In the genomic region with DNA sequence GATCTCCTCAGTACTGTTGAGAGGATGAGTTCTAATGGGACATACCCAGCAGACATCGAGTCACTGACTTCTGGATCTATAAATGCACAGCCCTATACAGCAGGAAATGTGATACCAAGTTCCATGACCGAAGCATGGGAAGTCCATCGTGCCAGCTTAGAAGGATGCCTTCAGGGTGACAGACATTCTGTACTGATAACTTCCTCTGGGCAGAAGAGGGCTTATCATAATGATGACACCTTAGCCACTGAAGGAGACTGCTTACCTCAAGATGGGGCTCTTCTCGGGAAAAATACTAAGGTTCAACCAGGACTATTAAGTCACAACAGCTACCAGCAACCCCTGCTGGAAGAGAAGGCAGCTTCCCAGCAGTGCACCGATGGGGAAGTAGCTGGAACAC, we compare ENCODE assay signal across 24 mouse cellular contexts.
DNase-seq lines count a peak whose midpoint lies in the region; ATAC-seq and TF ChIP-seq lines count a peak whose summit lies in the region.
"Had no signal": no experiment of that assay in that cellular context is flagged by ENCODE, and none has a peak within 500 bp of the region (broad histone marks: within the 10 kb centered on the region; RNA-seq: fewer than 3 reads in every experiment).

No protein-coding gene starts in this region.

- H3K9me3 ChIP-seq in MEL (replicated peaks; ENCODE audit: insufficient read depth, low read length), result no peaks in the 10 kb centered on the region
- no peaks in the 10 kb centered on the region for H3K9me3 ChIP-seq in liver, embryonic 11.5 days (ENCODE audit: control insufficient read depth, low read length)
- no peaks in the 10 kb centered on the region for H3K9me3 ChIP-seq in liver, postnatal 0 days (ENCODE audit: low read length)
- H3K9me3 ChIP-seq in midbrain, embryonic 10.5 days (replicated peaks), result no peaks in the 10 kb centered on the region
- H3K9me3 ChIP-seq in lung, postnatal 0 days (ENCODE audit: low read length), result no peaks in the 10 kb centered on the region
- H3K9me3 ChIP-seq: embryonic facial prominence, embryonic 15.5 days; heart, embryonic 15.5 days; limb, embryonic 15.5 days had no signal

- no peak overlapping the region for H3K27ac ChIP-seq in MEL (ENCODE audit: control insufficient read depth, low read depth, low read length)
- no peak overlapping the region for H3K27ac ChIP-seq in liver, embryonic 11.5 days (ENCODE audit: low read depth, low read length)
- no peak overlapping the region for H3K27ac ChIP-seq in liver, postnatal 0 days (ENCODE audit: low read depth)
- no peak overlapping the region for H3K27ac ChIP-seq in midbrain, embryonic 10.5 days (replicated peaks)
- H3K27ac ChIP-seq in lung, postnatal 0 days (ENCODE audit: low read length), result no peak overlapping the region
- H3K27ac ChIP-seq: embryonic facial prominence, embryonic 15.5 days; heart, embryonic 15.5 days; hindbrain, embryonic 14.5 days; limb, embryonic 15.5 days; macrophage had no signal

- no peak overlapping the region for H3K9ac ChIP-seq in MEL (ENCODE audit: control insufficient read depth, low read depth, low read length, poor library complexity, severe bottlenecking)
- H3K9ac ChIP-seq in liver, embryonic 11.5 days (ENCODE audit: low read depth, low read length), result no peak overlapping the region
- no peak overlapping the region for H3K9ac ChIP-seq in liver, postnatal 0 days (replicated peaks)
- no peak overlapping the region for H3K9ac ChIP-seq in lung, postnatal 0 days (replicated peaks; ENCODE audit: low read depth)
- H3K9ac ChIP-seq: embryonic facial prominence, embryonic 15.5 days; forebrain, postnatal 0 days; heart, embryonic 15.5 days; hindbrain, embryonic 14.5 days; limb, embryonic 15.5 days had no signal

- TF ChIP-seq RAD21 in MEL (IDR thresholded peaks at IDR 0.05; ENCODE audit: low read depth, low read length), result peak; percentile 30

- H3K27me3 ChIP-seq in MEL (ENCODE audit: control insufficient read depth in 1 of 2, insufficient read depth in 2 of 2, low read length in 2 of 2), result no peaks in the 10 kb centered on the region
- no peaks in the 10 kb centered on the region for H3K27me3 ChIP-seq in liver, embryonic 11.5 days (replicated peaks; ENCODE audit: control insufficient read depth, insufficient read depth, low read length)
- H3K27me3 ChIP-seq in liver, postnatal 0 days (ENCODE audit: insufficient read depth, low read length), result no peaks in the 10 kb centered on the region
- H3K27me3 ChIP-seq in midbrain, embryonic 10.5 days (ENCODE audit: low read depth, poor library complexity, severe bottlenecking), result no peaks in the 10 kb centered on the region
- no peaks in the 10 kb centered on the region for H3K27me3 ChIP-seq in lung, postnatal 0 days (replicated peaks; ENCODE audit: insufficient read depth, low read length)
- H3K27me3 ChIP-seq: embryonic facial prominence, embryonic 15.5 days; heart, embryonic 15.5 days; limb, embryonic 15.5 days; Patski had no signal

- peaks cover 0 to 10% of the 10 kb centered on the region in 2 experiments; a peak in 2 of 4 replicates for H3K36me3 ChIP-seq in MEL (ENCODE audit: control insufficient read depth in 1 of 2, insufficient read depth in 2 of 2, low read length in 2 of 2)
- H3K36me3 ChIP-seq in liver, embryonic 11.5 days (ENCODE audit: control insufficient read depth, insufficient read depth, low read length), result no peaks in the 10 kb centered on the region; the same call in 1 of the 2 replicates
- peaks cover 11% of the 10 kb centered on the region for H3K36me3 ChIP-seq in liver, postnatal 0 days (replicated peaks; ENCODE audit: insufficient read depth, low read length)
- H3K36me3 ChIP-seq in midbrain, embryonic 10.5 days, result peaks cover 31% of the 10 kb centered on the region
- H3K36me3 ChIP-seq in lung, postnatal 0 days (ENCODE audit: insufficient read depth, low read length), result peaks cover 23% of the 10 kb centered on the region; the same call in 1 of the 2 replicates

- TF ChIP-seq EP300 in MEL (IDR thresholded peaks at IDR 0.05; ENCODE audit: low read depth in 1 of 2, low read length in 2 of 2), result peak; percentile 57 to 59
- TF ChIP-seq EP300 in liver, postnatal 0 days (IDR thresholded peaks at IDR 0.05; ENCODE audit: low read depth), result peak; percentile 84
- no peak for TF ChIP-seq EP300 in lung, postnatal 0 days (IDR thresholded peaks at IDR 0.05)

- no peak overlapping the region for H3K4me2 ChIP-seq in liver, embryonic 11.5 days
- no peak overlapping the region for H3K4me2 ChIP-seq in liver, postnatal 0 days (ENCODE audit: low read depth, low read length)
- H3K4me2 ChIP-seq in lung, postnatal 0 days (replicated peaks; ENCODE audit: low read depth, low read length), result no peak overlapping the region
- H3K4me2 ChIP-seq: embryonic facial prominence, embryonic 15.5 days; heart, embryonic 15.5 days; hindbrain, embryonic 14.5 days; limb, embryonic 15.5 days had no signal

- no peak overlapping the region for H3K4me3 ChIP-seq in MEL (ENCODE audit: control insufficient read depth in 1 of 2, insufficient read depth in 1 of 2, low read depth in 2 of 2, low read length in 2 of 2)
- H3K4me3 ChIP-seq in liver, embryonic 11.5 days (ENCODE audit: low read depth, low read length), result no peak overlapping the region
- no peak overlapping the region for H3K4me3 ChIP-seq in liver, postnatal 0 days (ENCODE audit: low read depth, low read length)
- H3K4me3 ChIP-seq in midbrain, embryonic 10.5 days, result no peak overlapping the region
- H3K4me3 ChIP-seq in lung, postnatal 0 days (ENCODE audit: low read depth, low read length), result no peak overlapping the region
- H3K4me3 ChIP-seq: embryonic facial prominence, embryonic 15.5 days; heart, embryonic 15.5 days; limb, embryonic 15.5 days had no signal

- peak; percentile 85 for ATAC-seq in liver, embryonic 11.5 days (replicated peaks; ENCODE audit: low FRiP score)
- ATAC-seq in liver, postnatal 0 days, result peak; percentile 83
- no peak for ATAC-seq in lung, postnatal 0 days
- ATAC-seq: CD4-positive, CD25-positive, alpha-beta regulatory T cell, adult 4 months; forebrain, postnatal 0 days; inflammation-experienced regulatory T-cells, adult 6 months; midbrain, embryonic 16.5 days; Patski had no signal

- peak; percentile 65 for DNase-seq in MEL (ENCODE audit: low read depth, low spot score)
- DNase-seq in c-Kit-positive CD71-positive TER-119-positive erythroid progenitor cells, embryonic 14.5 days (ENCODE audit: low spot score), result peak; percentile 50
- DNase-seq in liver, embryonic 11.5 days (ENCODE audit: low spot score), result no peak
- DNase-seq in liver, postnatal 0 days, result no peak
- no peak for DNase-seq in midbrain, embryonic 10.5 days (ENCODE audit: low spot score)
- no peak for DNase-seq in urinary bladder, postnatal 36 days (ENCODE audit: low spot score in 2 of 2)
- DNase-seq in lung, postnatal 0 days (ENCODE audit: low spot score), result no peak
- DNase-seq: cerebellum, adult 9-10 months; forebrain, postnatal 0 days; heart, postnatal 4 days; kidney, adult 8-10 months; kidney, postnatal 10 days; left cerebral cortex, postnatal 4 days; thymus, adult 2 months; thymus, postnatal 4 days had no signal

- TF ChIP-seq POLR2A in MEL (IDR thresholded peaks at IDR 0.05; ENCODE audit: control insufficient read depth in 1 of 2, insufficient read depth in 1 of 2, low read depth in 1 of 2, low read length in 2 of 2, poor library complexity in 1 of 2), result no peak

- peak in 2 of 3 experiments; percentile 15 to 31; a peak in 3 of 6 replicates for TF ChIP-seq CTCF in MEL (IDR thresholded peaks at IDR 0.05 in 2 of 3, conservative IDR thresholded peaks at IDR 0.05 in 1 of 3; ENCODE audit: control insufficient read depth in 1 of 3, insufficient read depth in 1 of 3, low read depth in 2 of 3, low read length in 3 of 3, poor library complexity in 1 of 3, severe bottlenecking in 1 of 3)
- peak; percentile 21; the same call in 1 of the 2 replicates for TF ChIP-seq CTCF in liver, postnatal 0 days (IDR thresholded peaks at IDR 0.05; ENCODE audit: low read depth)
- TF ChIP-seq CTCF in lung, postnatal 0 days (IDR thresholded peaks at IDR 0.05), result no peak

- H3K4me1 ChIP-seq in MEL (ENCODE audit: control insufficient read depth in 1 of 2, insufficient read depth in 2 of 2, low read length in 2 of 2), result peaks cover 2 to 31% of the 10 kb centered on the region in 2 experiments; a peak in 3 of 4 replicates
- H3K4me1 ChIP-seq in liver, embryonic 11.5 days (replicated peaks; ENCODE audit: control insufficient read depth, insufficient read depth, low read length), result peaks cover 16% of the 10 kb centered on the region
- H3K4me1 ChIP-seq in liver, postnatal 0 days (ENCODE audit: insufficient read depth), result no peaks in the 10 kb centered on the region
- H3K4me1 ChIP-seq in midbrain, embryonic 10.5 days, result no peaks in the 10 kb centered on the region
- H3K4me1 ChIP-seq in lung, postnatal 0 days (ENCODE audit: insufficient read depth, low read depth, low read length), result no peaks in the 10 kb centered on the region
- H3K4me1 ChIP-seq: embryonic facial prominence, embryonic 15.5 days; heart, embryonic 15.5 days; limb, embryonic 15.5 days had no signal

- H3K79me2 ChIP-seq in MEL (ENCODE audit: control insufficient read depth, insufficient read depth, low read length, poor library complexity), result no peaks in the 10 kb centered on the region

- 46% methylated on average over 5 of the region's 5 CpGs for WGBS in liver, embryonic 11.5 days
- 56% methylated on average over 5 of the region's 5 CpGs for WGBS in liver, postnatal 0 days (ENCODE audit: insufficient replicate concordance)
- WGBS in midbrain, embryonic 10.5 days, result 89% methylated on average over 5 of the region's 5 CpGs
- 70% methylated on average over 5 of the region's 5 CpGs for WGBS in lung, postnatal 0 days

TF ChIP-seq in MEL, 35 proteins besides CTCF, POLR2A, EP300 and RAD21 (continues in another document):
- TF ChIP-seq JUND (IDR thresholded peaks at IDR 0.05; ENCODE audit: low read depth, low read length) (no peak), SMC3 (IDR thresholded peaks at IDR 0.05; ENCODE audit: low read depth, low read length) (peak; percentile 2; the same call in 1 of the 2 replicates), E2F4 (IDR thresholded peaks at IDR 0.05; ENCODE audit: borderline replicate concordance, low read depth, low read length) (no peak), TAL1 (IDR thresholded peaks at IDR 0.05; ENCODE audit: low read length) (peak; percentile 87), ETS1 (IDR thresholded peaks at IDR 0.05; ENCODE audit: low read depth, low read length) (0 out of 2 replicates have a peak, but pooled peaks have one; percentile 10), ZKSCAN1 (IDR thresholded peaks at IDR 0.05; ENCODE audit: low read depth, low read length) (no peak), ELF1 (IDR thresholded peaks at IDR 0.05; ENCODE audit: low read depth, low read length) (no peak), ZC3H11A (IDR thresholded peaks at IDR 0.05; ENCODE audit: low read depth, low read length) (no peak), MYC (IDR thresholded peaks at IDR 0.05; ENCODE audit: low read depth, low read length) (no peak), NRF1 (IDR thresholded peaks at IDR 0.05; ENCODE audit: insufficient read depth, low read depth, low read length, poor library complexity, severe bottlenecking) (no peak), TCF12 (IDR thresholded peaks at IDR 0.05; ENCODE audit: low read depth, low read length) (peak; percentile 67), CHD2 (IDR thresholded peaks at IDR 0.05; ENCODE audit: low read length) (no peak), KAT2A (conservative IDR thresholded peaks at IDR 0.05; ENCODE audit: low read depth, low read length) (no peak)

Comparison
In these comparisons a context has a peak if more than half of its experiments do, and no peak if none do; other contexts are left out.
1. DNase-seq: peak in MEL (single experiment) and c-Kit-positive CD71-positive TER-119-positive erythroid progenitor cells, embryonic 14.5 days (single experiment); none in liver, embryonic 11.5 days (single experiment), liver, postnatal 0 days (single experiment), midbrain, embryonic 10.5 days (single experiment), urinary bladder, postnatal 36 days (0 of 2) and lung, postnatal 0 days (single experiment).